Mouse (Mus musculus): ENCODE measurements around the gene Pdzk1ip1.

DNA sequence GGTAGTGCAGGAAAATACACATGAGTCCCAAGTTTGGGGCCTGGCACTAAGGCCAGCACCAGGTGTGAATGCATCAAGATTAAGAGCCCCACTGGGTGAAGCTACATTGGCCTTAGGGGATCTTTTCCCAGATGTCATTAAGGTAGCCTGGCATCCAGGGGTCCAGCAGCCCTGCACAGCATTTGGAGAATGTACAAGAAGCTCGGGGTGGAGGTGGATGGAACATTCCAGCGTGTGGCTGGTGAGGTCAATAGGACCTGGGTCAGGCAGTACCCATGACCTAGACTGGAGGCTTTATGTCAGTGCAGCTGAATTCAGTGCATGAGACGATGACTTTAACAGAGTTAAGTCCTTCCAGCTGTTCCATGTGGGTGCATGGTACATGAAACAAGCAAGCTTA is 3.3 kb downstream of the Pdzk1ip1 start:
- TF ChIP-seq POLR2A (IDR thresholded peaks at IDR 0.05; ENCODE audit: borderline replicate concordance, extremely low read depth, insufficient read depth, insufficient read length, poor library complexity, severe bottlenecking) (no peak), CTCF (IDR thresholded peaks at IDR 0.05; ENCODE audit: borderline replicate concordance, extremely low read depth, insufficient read depth, insufficient read length) (no peak)
